Mouse (Mus musculus) testis, adult 2 months (tissue): ENCODE data around the gene Pax7. TPM values are rescaled to one million over a fixed set of nuclear protein-coding genes. Genes with fewer than 3 reads are reported as not detected.

ENCODE experiments used
- H3K27ac ChIP-seq: fragments of 200-500 bp; 2 replicates; pipeline ENCODE4 v1.5.1; 2012; ENCODE audit warnings: low read depth, low read length; ENCODE audit not compliant: control insufficient read depth, insufficient read depth
- H3K27me3 ChIP-seq: fragments of 200-500 bp; 2 replicates; pipeline ENCODE4 v1.6.1; 2012; ENCODE audit warnings: mild to moderate bottlenecking, low read length, moderate library complexity; ENCODE audit not compliant: control insufficient read depth, insufficient read depth
- H3K36me3 ChIP-seq: fragments of 200-500 bp; 2 replicates; pipeline ENCODE4 v1.6.1; 2012; ENCODE audit warnings: mild to moderate bottlenecking, low read length; ENCODE audit not compliant: control insufficient read depth, insufficient read depth
- H3K4me1 ChIP-seq: fragments of 200-500 bp; 2 replicates; pipeline ENCODE4 v1.6.1; 2012; ENCODE audit warnings: low read length; ENCODE audit not compliant: control insufficient read depth, insufficient read depth
- H3K4me3 ChIP-seq: fragments of 200-500 bp; 2 replicates; pipeline ENCODE4 v1.5.1; 2012; ENCODE audit warnings: low read depth, mild to moderate bottlenecking, low read length, moderate library complexity, mixed read lengths; ENCODE audit not compliant: control insufficient read depth
- CTCF ChIP-seq: fragments of 200-500 bp; IDR thresholded peaks from 2 replicates; pipeline ENCODE4 v1.5.1; 2012; ENCODE audit warnings: low read depth, mild to moderate bottlenecking, inconsistent platforms, low read length, moderate library complexity; ENCODE audit not compliant: control insufficient read depth, insufficient read depth, insufficient replicate concordance
- POLR2A ChIP-seq: fragments of 200-500 bp; IDR thresholded peaks from 2 replicates; pipeline ENCODE4 v1.6.1; 2012; ENCODE audit warnings: low read depth, mild to moderate bottlenecking, inconsistent platforms, low read length, moderate library complexity; ENCODE audit not compliant: control insufficient read depth
- polyA plus RNA-seq: library from polyadenylated mRNA; depleted of rRNA; stranded (reverse); fragments of >200 nt; gene quantifications from 2 replicates; pipeline ENCODE4 v1.2.3, GENCODE M21; 2012

Gene Pax7
- polyA plus RNA-seq, 1 experiment: 0.02 TPM

GRCm38 (mm10) chr4:139840442-139840841 is 7.1 kb upstream of the Pax7 start:
- Histone ChIP-seq H3K4me3 (no peak overlapping the region), H3K4me1 (peaks cover 8% of the 10 kb centered on the region; the same call in 1 of the 2 replicates), H3K27ac (no peak overlapping the region), H3K27me3 (no peaks in the 10 kb centered on the region), H3K36me3 (no peaks in the 10 kb centered on the region)
- TF ChIP-seq CTCF: peak; percentile 31; the same call in 1 of the 2 replicates
- TF ChIP-seq POLR2A: no peak

- Histone ChIP-seq H3K4me3 (no peak overlapping the region), H3K36me3 (no peaks in the 10 kb centered on the region), H3K4me1 (peaks cover 4% of the 10 kb centered on the region), H3K27me3 (peaks cover 7% of the 10 kb centered on the region), H3K27ac (no peak overlapping the region)
- TF ChIP-seq POLR2A: no peak
- TF ChIP-seq CTCF: no peak
These were observed 3.4 kb upstream of the Pax7 start for GRCm38 (mm10) chr4:139836681-139837080.

- no peak for TF ChIP-seq POLR2A
- no peak for TF ChIP-seq CTCF
- Histone ChIP-seq H3K36me3 (no peaks in the 10 kb centered on the region), H3K4me1 (peaks cover 4% of the 10 kb centered on the region), H3K27me3 (peaks cover 11% of the 10 kb centered on the region), H3K4me3 (no peak overlapping the region), H3K27ac (no peak overlapping the region)
These were observed 2.9 kb upstream of the Pax7 start for GRCm38 (mm10) chr4:139836196-139836595.

- no peak overlapping the region for H3K4me3 ChIP-seq
- H3K27me3 ChIP-seq: peaks cover 11% of the 10 kb centered on the region
- H3K36me3 ChIP-seq: no peaks in the 10 kb centered on the region
- H3K4me1 ChIP-seq: peaks cover 4% of the 10 kb centered on the region
- H3K27ac ChIP-seq: no peak overlapping the region
- TF ChIP-seq POLR2A (no peak), CTCF (no peak)
These were observed 581 bp upstream of the Pax7 start for GRCm38 (mm10) chr4:139833817-139834401.

- TF ChIP-seq CTCF (no peak), POLR2A (no peak)
- Histone ChIP-seq H3K27ac (no peak overlapping the region), H3K4me1 (peaks cover 7% of the 10 kb centered on the region), H3K27me3 (peaks cover 11% of the 10 kb centered on the region), H3K4me3 (peak overlapping the region; percentile 3; the same call in 1 of the 2 replicates), H3K36me3 (no peaks in the 10 kb centered on the region)
These were observed 870 bp downstream of the Pax7 start for GRCm38 (mm10) chr4:139832281-139833035.

- TF ChIP-seq POLR2A (no peak), CTCF (no peak)
- Histone ChIP-seq H3K27me3 (peaks cover 11% of the 10 kb centered on the region), H3K27ac (no peak overlapping the region), H3K36me3 (no peaks in the 10 kb centered on the region), H3K4me1 (peaks cover 7% of the 10 kb centered on the region), H3K4me3 (no peak overlapping the region; the same call in 1 of the 2 replicates)
These were observed 1.7 kb downstream of the Pax7 start for GRCm38 (mm10) chr4:139831501-139832230.

GRCm38 (mm10) chr4:139830581-139831387 is 2.5 kb downstream of the Pax7 start:
- peaks cover 7% of the 10 kb centered on the region for H3K4me1 ChIP-seq
- peaks cover 11% of the 10 kb centered on the region for H3K27me3 ChIP-seq
- no peaks in the 10 kb centered on the region for H3K36me3 ChIP-seq
- TF ChIP-seq POLR2A: no peak
- TF ChIP-seq CTCF: no peak
- no peak overlapping the region for H3K27ac ChIP-seq
- no peak overlapping the region for H3K4me3 ChIP-seq
